Mouse (Mus musculus) C2C12 (cell line): ENCODE data around the gene Srrt.

Experiments used
- CEBPB ChIP-seq: IDR thresholded peaks from one replicate; pipeline ENCODE4 v1.6.1; 2011; ENCODE audit warnings: low read depth, mild to moderate bottlenecking, control low read depth, moderate library complexity
- CTCF ChIP-seq: IDR thresholded peaks from one replicate; pipeline ENCODE4 v1.5.1; 2011; ENCODE audit not compliant: control insufficient read depth, insufficient read depth, insufficient read length
- MAX ChIP-seq: IDR thresholded peaks from one replicate; pipeline ENCODE4 v1.6.1; 2011; ENCODE audit warnings: mild to moderate bottlenecking, control low read depth
- MYOD1 ChIP-seq: IDR thresholded peaks from one replicate; pipeline ENCODE4 v1.6.1; 2011; ENCODE audit warnings: low read depth; ENCODE audit not compliant: control insufficient read depth, insufficient read length
- MYOG ChIP-seq: IDR thresholded peaks from one replicate; pipeline ENCODE4 v1.6.1; 2011; ENCODE audit not compliant: control insufficient read depth, insufficient read length; ENCODE audit errors: extremely low read depth
- USF1 ChIP-seq: IDR thresholded peaks from one replicate; pipeline ENCODE4 v1.6.1; 2011; ENCODE audit warnings: low read depth, mild to moderate bottlenecking, control low read depth, moderate library complexity

DNA sequence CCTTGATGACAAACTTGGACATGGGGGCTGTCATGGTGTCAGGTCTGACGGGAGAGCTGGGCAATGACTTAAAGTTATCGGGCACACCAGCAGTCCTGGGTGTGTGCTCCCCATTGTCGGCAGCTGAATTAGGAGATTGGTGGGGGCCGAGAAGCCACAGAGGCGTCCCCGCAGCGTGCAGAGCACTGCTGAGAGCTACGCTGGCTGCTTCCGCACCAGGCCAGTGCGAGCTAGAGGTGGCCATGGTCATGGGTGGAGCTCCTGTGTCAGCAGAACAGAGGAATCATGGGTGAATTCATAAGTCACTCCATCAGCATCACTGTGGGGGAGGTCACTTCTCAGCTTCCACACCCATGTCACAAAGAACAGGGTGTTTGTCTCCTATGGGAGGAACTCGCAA is 42.7 kb downstream of the Srrt start:
- TF ChIP-seq CTCF (no peak), MAX (no peak), MYOG (no peak), MYOD1 (no peak), USF1 (no peak), CEBPB (no peak)
